In the genomic region with DNA sequence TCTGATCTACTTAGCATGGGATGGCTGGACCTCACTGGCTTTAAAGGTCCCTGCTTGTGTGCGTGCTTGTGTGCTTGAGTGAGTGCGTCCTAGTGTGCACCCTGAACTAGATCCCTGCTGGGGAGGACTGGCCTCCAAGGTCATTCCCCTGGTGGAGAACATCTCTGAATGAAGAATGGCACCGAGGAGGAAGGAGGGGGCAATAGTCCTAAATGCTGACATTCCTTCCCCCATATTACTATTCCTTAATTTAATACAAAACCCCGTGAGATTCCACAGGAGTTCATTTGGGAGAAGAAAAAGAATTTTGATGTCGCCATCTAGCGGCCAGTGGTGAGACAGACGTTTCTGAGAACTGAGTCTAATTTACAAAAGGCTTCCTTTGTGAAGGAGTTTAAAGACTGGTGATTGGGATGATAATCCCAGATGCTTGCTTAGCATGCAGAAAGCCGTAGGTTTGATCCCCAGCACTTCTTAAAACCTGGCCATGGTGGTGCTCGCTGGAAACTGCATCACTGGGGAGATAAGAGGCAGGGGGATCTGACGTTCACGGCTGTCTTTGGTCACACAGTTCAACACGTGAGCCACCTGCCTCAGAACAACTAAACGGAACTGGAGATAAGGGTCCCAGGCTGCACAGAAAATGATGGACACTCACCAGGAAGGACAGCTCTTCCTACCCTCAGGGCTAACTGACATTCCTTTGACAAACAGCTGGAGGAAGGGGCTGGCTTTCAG, we compare ENCODE assay signal across 8 mouse cellular contexts. TPM values are rescaled to one million over a fixed set of nuclear protein-coding genes. Genes with fewer than 3 reads are reported as not detected.
DNase-seq lines count a peak whose midpoint lies in the region; ATAC-seq and TF ChIP-seq lines count a peak whose summit lies in the region.
"Not testable (repeated sequence)": the region's sequence is repeated elsewhere in the genome, so short reads cannot be mapped to it uniquely, and the experiment has no call there.

No protein-coding gene starts in this region.

- TF ChIP-seq CTCF in E14TG2a.4 (conservative IDR thresholded peaks at IDR 0.05; ENCODE audit: low read length): peak; percentile 75

- H3K9me3 ChIP-seq in E14TG2a.4 (ENCODE audit: low read length): peaks cover 20% of the 10 kb centered on the region
- not testable (repeated sequence) for H3K9me3 ChIP-seq in forebrain, embryonic 15.5 days; liver, embryonic 13.5 days (replicated peaks); neural tube, embryonic 11.5 days (ENCODE audit: control insufficient read depth, low read length)

- not testable (repeated sequence) for H3K27me3 ChIP-seq in E14TG2a.4 (ENCODE audit: insufficient read depth, low read length); forebrain, embryonic 15.5 days; liver, embryonic 13.5 days; neural tube, embryonic 11.5 days (ENCODE audit: control insufficient read depth, insufficient read depth, low read length)

- intact Hi-C loops in heart, postnatal 10 days (cut with DNase I): not testable (repeated sequence)

- H3K4me2 ChIP-seq in forebrain, embryonic 15.5 days (replicated peaks); liver, embryonic 13.5 days; neural tube, embryonic 11.5 days (ENCODE audit: low read depth): not testable (repeated sequence)

- H3K4me3 ChIP-seq in E14TG2a.4 (replicated peaks; ENCODE audit: low read length); forebrain, embryonic 15.5 days; liver, embryonic 13.5 days (replicated peaks); neural tube, embryonic 11.5 days (ENCODE audit: low read depth, low read length): not testable (repeated sequence)

- not testable (repeated sequence) for H3K36me3 ChIP-seq in E14TG2a.4 (ENCODE audit: insufficient read depth, low read length); forebrain, embryonic 15.5 days; liver, embryonic 13.5 days; neural tube, embryonic 11.5 days (ENCODE audit: control insufficient read depth, insufficient read depth, low read length)

- peak; percentile 58 for DNase-seq in cerebellum, adult 11-12 months
- peak; percentile 86 to 93 for DNase-seq in heart, postnatal 10 days
- DNase-seq in kidney, postnatal 36 days: peak; percentile 86 to 96
- DNase-seq in liver, embryonic 13.5 days: peak; percentile 59
- peak; percentile 80 for DNase-seq in neural tube, embryonic 11.5 days (ENCODE audit: low spot score)
- peak; percentile 71 for DNase-seq in telencephalon, adult 2 months (ENCODE audit: low read depth, low spot score)

- peak; percentile 98 for ATAC-seq in forebrain, embryonic 15.5 days (replicated peaks)
- peak; percentile 66 for ATAC-seq in liver, embryonic 13.5 days (ENCODE audit: low read depth)
- ATAC-seq in neural tube, embryonic 11.5 days (ENCODE audit: insufficient read depth, low FRiP score, low TSS enrichment): peak; percentile 88

- not testable (repeated sequence) for H3K9ac ChIP-seq in forebrain, embryonic 15.5 days (replicated peaks); liver, embryonic 13.5 days; neural tube, embryonic 11.5 days (ENCODE audit: low read length)

- WGBS in forebrain, embryonic 15.5 days: 43% methylated on average over 13 of the region's 13 CpGs
- WGBS in liver, embryonic 13.5 days (ENCODE audit: insufficient replicate concordance): 31% methylated on average over 13 of the region's 13 CpGs
- 49% methylated on average over 13 of the region's 13 CpGs for WGBS in neural tube, embryonic 11.5 days

- H3K27ac ChIP-seq in forebrain, embryonic 15.5 days (replicated peaks); liver, embryonic 13.5 days; neural tube, embryonic 11.5 days (ENCODE audit: low read depth, low read length): not testable (repeated sequence)

- peaks cover 14% of the 10 kb centered on the region for H3K4me1 ChIP-seq in E14TG2a.4 (replicated peaks; ENCODE audit: low read depth, low read length)
- not testable (repeated sequence) for H3K4me1 ChIP-seq in forebrain, embryonic 15.5 days; liver, embryonic 13.5 days (replicated peaks); neural tube, embryonic 11.5 days (ENCODE audit: control insufficient read depth, insufficient read depth, low read length)

RNA-seq across cellular contexts. Expression of gene 4930467E23Rik, which starts 26.2 kb away (rescaled TPM):
- not detected in 2 replicates for polyA plus RNA-seq in forebrain, embryonic 15.5 days (2015; fragmentation: Nextera tagmentation; extraction: Ambion mirVana)
- total RNA-seq in heart, postnatal 10 days (2021): under 1 TPM; 0.25 to 0.41 TPM
- not detected in 2 replicates for polyA plus RNA-seq in liver, embryonic 13.5 days (2015; fragmentation: Nextera tagmentation; extraction: Ambion mirVana)
- polyA plus RNA-seq in neural tube, embryonic 11.5 days (2014; fragmentation: Nextera tagmentation; extraction: Ambion mirVana): not detected in 2 replicates
